Mouse (Mus musculus): ENCODE data around the gene Csrp1.

- no peak for TF ChIP-seq EP300 (IDR thresholded peaks at IDR 0.05; ENCODE audit: low read depth in 1 of 2, low read length in 2 of 2)
- TF ChIP-seq POLR2A (IDR thresholded peaks at IDR 0.05; ENCODE audit: control insufficient read depth in 1 of 2, insufficient read depth in 1 of 2, low read depth in 1 of 2, low read length in 2 of 2, poor library complexity in 1 of 2): no peak
- TF ChIP-seq RCOR1 (IDR thresholded peaks at IDR 0.05; ENCODE audit: low read depth, low read length): no peak
- no peak for TF ChIP-seq CHD2 (IDR thresholded peaks at IDR 0.05; ENCODE audit: low read length)
- no peak for TF ChIP-seq POLR2AphosphoS2 (IDR thresholded peaks at IDR 0.05; ENCODE audit: low read length)
- TF ChIP-seq CTCF (IDR thresholded peaks at IDR 0.05 in 2 of 3, conservative IDR thresholded peaks at IDR 0.05 in 1 of 3; ENCODE audit: control insufficient read depth in 1 of 3, insufficient read depth in 1 of 3, low read depth in 2 of 3, low read length in 3 of 3, poor library complexity in 1 of 3, severe bottlenecking in 1 of 3): no peak
- TF ChIP-seq BHLHE40 (IDR thresholded peaks at IDR 0.05; ENCODE audit: borderline replicate concordance, low read depth, low read length): no peak
- no peak for TF ChIP-seq E2F4 (IDR thresholded peaks at IDR 0.05; ENCODE audit: borderline replicate concordance, low read depth, low read length)
Observed at GRCm38 (mm10) chr1:135734225-135734937, 14.5 kb downstream of the Csrp1 start.

Data from MEL (cell line).